Mouse (Mus musculus): ENCODE results near the gene Lima1.

Gene Lima1

DNA sequence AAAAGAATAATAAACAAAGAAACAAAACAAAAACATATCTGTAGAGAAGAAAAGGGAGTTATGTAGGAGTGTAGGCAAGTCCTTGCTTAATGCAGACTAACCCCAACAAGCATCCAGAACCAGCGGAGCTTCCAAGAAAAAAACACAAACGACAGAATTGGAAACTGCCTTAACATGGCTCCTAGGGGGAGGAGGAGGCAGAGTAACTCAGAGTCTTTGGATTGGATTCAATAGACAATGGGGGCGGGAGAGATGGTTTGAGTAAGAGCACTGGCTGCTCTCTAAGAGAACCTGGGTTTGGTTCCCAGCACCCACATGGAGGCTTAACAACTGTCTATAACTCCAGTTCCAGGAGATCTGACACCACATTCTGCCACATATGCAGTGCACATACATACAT lies 143.6 kb downstream of the Lima1 start:
- no peak for DNase-seq

DNA sequence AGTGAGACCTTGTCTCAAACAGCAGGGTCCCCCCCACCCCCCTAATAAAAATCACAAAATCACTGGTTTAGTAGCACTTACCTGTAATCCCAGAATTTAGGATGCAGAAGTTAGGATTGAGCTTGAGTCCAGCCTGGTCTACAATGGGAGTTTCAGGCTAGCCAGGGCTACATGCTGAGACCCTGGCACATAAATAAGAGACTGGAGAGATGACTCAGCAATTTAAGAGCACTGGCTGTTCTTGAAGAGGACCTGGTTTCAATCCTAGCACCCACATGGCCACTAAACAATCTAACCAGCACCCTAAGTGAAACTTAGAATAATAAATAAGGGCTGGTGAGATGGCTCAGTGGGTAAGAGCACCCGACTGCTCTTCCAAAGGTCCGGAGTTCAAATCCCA lies 144.1 kb downstream of the Lima1 start:
- DNase-seq: no peak

DNA sequence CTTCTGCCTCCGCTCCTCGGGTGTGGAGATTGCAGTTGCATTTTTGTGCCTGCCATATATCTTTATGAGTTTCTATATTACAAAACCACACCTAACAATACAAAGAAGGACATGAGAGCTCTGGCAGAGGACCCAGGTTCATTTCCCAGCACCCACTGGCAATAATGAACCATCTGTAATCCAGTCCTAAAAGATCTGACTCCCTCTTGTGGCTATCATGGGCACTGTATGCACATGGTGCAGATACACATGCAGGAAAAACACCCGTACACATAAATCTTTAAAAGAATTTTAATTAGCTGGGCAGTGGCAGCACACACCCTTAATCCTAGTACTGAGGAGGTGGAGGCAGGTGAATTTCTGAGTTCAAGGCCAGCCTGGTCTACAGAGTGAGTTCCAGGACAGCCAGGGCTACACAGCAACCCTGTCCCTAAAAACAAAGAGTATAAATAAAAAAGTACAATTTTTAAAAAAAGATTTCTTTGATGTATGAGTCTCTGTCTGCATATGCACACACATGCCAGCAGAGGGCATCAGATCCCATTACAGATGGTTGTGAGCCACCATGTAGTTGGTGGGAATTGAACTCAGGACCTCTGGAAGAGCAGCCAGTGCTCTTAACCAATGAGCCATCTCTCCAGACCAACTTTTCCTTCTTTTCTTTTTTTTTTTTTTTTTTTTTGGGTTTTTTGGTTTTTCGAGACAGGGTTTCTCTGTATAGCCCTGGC lies 146.0 kb downstream of the Lima1 start:
- no peak for DNase-seq
